Mouse (Mus musculus): ENCODE data around the gene Cd207. TPM values are rescaled to one million over a fixed set of nuclear protein-coding genes. Genes with fewer than 3 reads are reported as not detected.
A peak's percentile ranks its signal among the peaks of the same experiment; 100 is the strongest.

The Cd207 gene
- polyA plus RNA-seq, 1 experiment: not detected

DNA sequence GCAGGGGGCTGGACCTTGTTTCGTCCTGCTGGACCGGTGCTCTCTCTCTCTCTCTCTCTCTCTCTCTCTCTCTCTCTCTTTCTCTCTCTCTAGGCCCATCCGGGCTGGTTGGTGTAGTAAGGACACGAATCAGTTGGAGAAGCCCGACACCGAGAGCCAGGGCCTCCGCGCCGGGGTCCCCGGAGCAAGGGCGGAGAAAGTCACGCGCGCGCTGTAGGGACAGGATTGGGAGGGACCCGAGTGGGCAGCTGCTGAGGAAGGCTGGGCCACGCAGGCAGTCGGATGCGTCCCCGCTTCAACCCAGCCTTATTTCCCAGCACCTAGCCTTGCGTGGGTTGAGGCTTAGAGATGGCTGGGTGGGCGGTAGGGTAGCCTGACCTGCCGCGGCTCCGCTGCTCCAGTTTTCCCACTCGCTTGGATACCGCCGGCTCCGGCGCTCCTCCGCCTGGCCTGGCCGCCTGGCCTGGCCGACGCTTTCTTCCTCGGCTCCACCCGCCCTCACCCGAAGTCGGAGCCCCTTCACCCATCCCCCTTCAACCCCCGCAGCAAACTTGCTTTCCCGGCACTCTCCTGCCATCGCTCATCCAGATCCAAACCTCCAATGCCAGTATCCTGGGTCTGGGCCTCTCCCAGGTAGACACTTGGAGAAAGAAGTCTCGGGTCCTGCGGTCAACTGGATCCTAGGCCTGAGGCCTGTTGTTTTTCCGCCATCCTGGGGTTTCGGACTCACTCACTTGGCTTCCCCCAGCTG lies 34.2 kb upstream of the Cd207 start:
- DNase-seq: peak in 1 of 2 experiments; percentile 20
- no peaks in the 10 kb centered on the region for H3K4me1 ChIP-seq (ENCODE audit: control insufficient read depth, insufficient read depth, low read length)
- 3% methylated on average over 45 of the region's 45 CpGs for WGBS
- no peak overlapping the region for H3K4me3 ChIP-seq (replicated peaks; ENCODE audit: insufficient read depth, low read depth, low read length)
- no peak overlapping the region for H3K27ac ChIP-seq (ENCODE audit: insufficient read depth, low read length)
- TF ChIP-seq CTCF (IDR thresholded peaks at IDR 0.05; ENCODE audit: borderline replicate concordance, insufficient read depth, low read depth, low read length) (no peak), POLR2A (IDR thresholded peaks at IDR 0.05; ENCODE audit: borderline replicate concordance, insufficient read depth, low read length) (no peak)
- H3K27me3 ChIP-seq (ENCODE audit: control insufficient read depth, insufficient read depth, low read length): peaks cover 27% of the 10 kb centered on the region; the same call in 1 of the 2 replicates

DNA sequence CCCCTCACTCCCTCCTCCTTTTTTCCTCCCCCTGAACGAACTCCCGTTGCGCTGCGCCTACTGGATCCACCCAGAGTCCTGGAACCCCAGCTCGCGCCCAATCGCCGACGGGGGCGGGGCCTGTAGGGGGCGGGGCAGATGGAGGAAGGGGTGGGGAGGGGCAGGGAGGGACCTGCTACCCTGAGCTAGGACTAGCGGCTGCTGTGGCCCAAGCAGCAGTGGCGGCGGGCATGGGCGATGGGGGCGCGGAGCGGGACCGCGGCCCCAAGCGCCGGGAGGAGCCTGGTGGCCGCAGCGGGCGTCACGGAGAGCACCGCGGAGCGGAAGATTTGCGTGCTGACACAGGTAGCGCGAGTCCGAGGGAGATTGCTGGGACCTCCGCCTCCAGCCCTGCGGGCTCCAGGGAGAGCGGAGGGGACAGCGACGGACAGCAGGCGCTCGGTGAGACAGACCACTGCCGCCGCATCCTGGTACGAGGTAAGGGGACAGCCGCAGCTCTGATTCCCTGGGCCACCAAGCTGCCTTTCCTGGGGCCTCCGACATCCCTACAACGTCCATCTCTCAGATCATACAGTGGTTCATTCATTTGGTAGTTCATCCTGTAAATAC lies 33.5 kb upstream of the Cd207 start, which contains the start of gene Vax2:
TSS of gene Vax2 (plus strand) at position 198 of the 609 bp plus-strand sequence.
- peaks cover 25% of the 10 kb centered on the region; the same call in 1 of the 2 replicates for H3K27me3 ChIP-seq (ENCODE audit: control insufficient read depth, insufficient read depth, low read length)
- H3K27ac ChIP-seq (ENCODE audit: insufficient read depth, low read length): no peak within 1 kb of the TSS
- under 1% methylated on average over 44 of the region's 46 CpGs for WGBS
- DNase-seq: peak in 1 of 2 experiments; percentile 27
- TF ChIP-seq POLR2A (IDR thresholded peaks at IDR 0.05; ENCODE audit: borderline replicate concordance, insufficient read depth, low read length) (no peak), CTCF (IDR thresholded peaks at IDR 0.05; ENCODE audit: borderline replicate concordance, insufficient read depth, low read depth, low read length) (no peak)
- no peaks in the 10 kb centered on the region for H3K4me1 ChIP-seq (ENCODE audit: control insufficient read depth, insufficient read depth, low read length)
- no peak within 1 kb of the TSS for H3K4me3 ChIP-seq (replicated peaks; ENCODE audit: insufficient read depth, low read depth, low read length)

DNA sequence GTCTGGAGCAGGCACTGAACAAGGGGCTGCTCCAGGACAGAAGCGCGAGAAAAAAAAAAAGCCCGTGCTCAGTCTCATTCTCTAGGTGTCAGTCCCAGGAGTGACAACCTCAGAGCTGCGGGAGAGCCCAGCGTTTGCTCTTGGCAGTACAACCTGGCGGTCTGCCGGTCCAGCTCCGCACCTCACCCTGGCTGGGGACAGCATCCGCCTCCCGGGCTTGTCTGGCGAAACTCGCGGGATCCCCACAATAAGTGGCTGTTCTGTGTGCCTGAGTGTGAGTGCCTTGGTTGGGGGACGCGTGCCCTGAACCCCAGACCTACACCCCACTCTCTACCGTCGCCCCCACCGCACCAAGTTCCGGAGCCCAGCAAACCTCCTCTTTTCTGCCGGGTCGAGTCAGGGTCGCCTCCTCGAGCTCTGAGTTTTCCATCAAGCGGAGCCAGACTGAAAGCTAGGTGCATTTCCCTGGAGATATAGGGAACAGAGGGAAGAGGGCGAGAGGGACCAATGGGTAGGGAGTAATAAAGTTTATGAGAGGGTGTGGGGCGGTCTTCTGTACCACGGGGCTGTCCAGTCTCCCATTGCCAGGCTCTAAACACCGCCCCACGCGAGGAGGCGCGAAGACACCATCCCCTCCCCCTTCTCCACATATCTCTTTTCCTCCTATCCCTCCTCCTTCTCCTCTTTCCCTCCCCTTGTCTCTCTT lies 32.9 kb upstream of the Cd207 start:
- TF ChIP-seq CTCF (IDR thresholded peaks at IDR 0.05; ENCODE audit: borderline replicate concordance, insufficient read depth, low read depth, low read length) (no peak), POLR2A (IDR thresholded peaks at IDR 0.05; ENCODE audit: borderline replicate concordance, insufficient read depth, low read length) (no peak)
- no peak for DNase-seq
- Histone ChIP-seq H3K27me3 (ENCODE audit: control insufficient read depth, insufficient read depth, low read length) (peaks cover 25% of the 10 kb centered on the region; the same call in 1 of the 2 replicates), H3K4me3 (replicated peaks; ENCODE audit: insufficient read depth, low read depth, low read length) (no peak overlapping the region), H3K27ac (ENCODE audit: insufficient read depth, low read length) (no peak overlapping the region), H3K4me1 (ENCODE audit: control insufficient read depth, insufficient read depth, low read length) (no peaks in the 10 kb centered on the region)
- under 1% methylated on average over 32 of the region's 32 CpGs for WGBS

DNA sequence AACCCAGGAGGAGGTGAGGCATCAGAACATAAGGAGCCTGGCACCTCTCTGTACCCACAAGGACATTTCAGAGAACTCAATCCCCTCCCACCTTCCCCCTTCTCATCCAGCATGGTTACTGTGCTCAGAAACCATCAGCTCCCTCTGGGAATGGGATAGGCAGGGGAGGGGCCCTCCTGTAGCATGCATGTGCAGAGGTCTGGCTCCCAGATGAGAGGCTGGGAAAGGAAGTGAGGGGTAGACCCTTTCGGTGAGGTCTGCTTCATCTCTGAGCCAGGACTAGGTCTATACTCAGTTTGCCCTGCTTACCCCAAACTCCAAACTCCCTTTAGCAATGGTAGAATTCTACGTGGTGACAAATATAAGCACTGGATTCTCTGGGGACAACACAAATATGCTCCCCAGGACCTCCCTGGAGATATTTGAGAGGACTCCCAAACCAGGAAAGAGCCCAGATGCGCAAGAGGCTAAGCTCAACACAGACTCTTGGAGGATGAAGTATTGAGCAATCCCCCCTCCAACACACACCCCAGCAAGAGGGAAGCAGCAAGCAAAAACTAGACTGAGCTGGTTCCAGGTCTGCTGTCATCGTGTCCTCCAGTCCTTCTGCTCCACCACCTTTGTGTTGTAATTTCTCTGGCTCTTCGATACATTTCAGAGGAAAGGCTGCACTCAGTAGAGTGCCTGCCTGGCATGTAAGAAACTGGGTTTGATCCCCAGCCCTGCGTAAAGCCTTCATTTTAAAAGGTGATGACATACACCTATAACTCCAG lies 30.3 kb upstream of the Cd207 start:
- WGBS: 4% methylated on average over 6 of the region's 6 CpGs
- no peak for DNase-seq
- H3K4me3 ChIP-seq (replicated peaks; ENCODE audit: insufficient read depth, low read depth, low read length): no peak overlapping the region
- peaks cover 23% of the 10 kb centered on the region; the same call in 1 of the 2 replicates for H3K27me3 ChIP-seq (ENCODE audit: control insufficient read depth, insufficient read depth, low read length)
- no peak overlapping the region for H3K27ac ChIP-seq (ENCODE audit: insufficient read depth, low read length)
- TF ChIP-seq CTCF (IDR thresholded peaks at IDR 0.05; ENCODE audit: borderline replicate concordance, insufficient read depth, low read depth, low read length) (no peak), POLR2A (IDR thresholded peaks at IDR 0.05; ENCODE audit: borderline replicate concordance, insufficient read depth, low read length) (no peak)
- H3K4me1 ChIP-seq (ENCODE audit: control insufficient read depth, insufficient read depth, low read length): no peaks in the 10 kb centered on the region

DNA sequence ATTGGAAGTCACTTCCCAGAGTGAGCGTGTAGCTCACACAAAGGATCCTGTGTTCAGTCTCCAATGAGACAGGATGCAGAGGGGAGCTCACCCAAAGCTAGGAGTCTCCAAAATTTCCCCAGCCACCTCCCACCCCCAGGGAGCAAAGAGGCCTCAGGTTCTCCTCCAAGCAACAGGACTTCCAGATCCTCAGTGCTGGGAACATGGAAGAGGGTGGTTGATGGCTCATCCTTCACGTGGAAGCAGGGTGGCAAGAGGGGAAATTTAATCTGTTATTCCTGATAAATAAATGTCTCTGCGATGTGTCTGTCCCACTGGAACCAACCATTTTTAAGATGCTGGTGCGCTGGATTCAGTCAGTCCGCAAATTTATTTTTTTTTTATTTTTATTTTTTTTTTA lies 27.0 kb upstream of the Cd207 start:
- 23% methylated on average over 5 of the region's 5 CpGs for WGBS
- Histone ChIP-seq H3K27ac (ENCODE audit: insufficient read depth, low read length) (no peak overlapping the region), H3K4me1 (ENCODE audit: control insufficient read depth, insufficient read depth, low read length) (no peaks in the 10 kb centered on the region), H3K4me3 (replicated peaks; ENCODE audit: insufficient read depth, low read depth, low read length) (no peak overlapping the region), H3K27me3 (ENCODE audit: control insufficient read depth, insufficient read depth, low read length) (peaks cover 19% of the 10 kb centered on the region; the same call in 1 of the 2 replicates)
- no peak for DNase-seq
- TF ChIP-seq POLR2A (IDR thresholded peaks at IDR 0.05; ENCODE audit: borderline replicate concordance, insufficient read depth, low read length) (no peak), CTCF (IDR thresholded peaks at IDR 0.05; ENCODE audit: borderline replicate concordance, insufficient read depth, low read depth, low read length) (no peak)

DNA sequence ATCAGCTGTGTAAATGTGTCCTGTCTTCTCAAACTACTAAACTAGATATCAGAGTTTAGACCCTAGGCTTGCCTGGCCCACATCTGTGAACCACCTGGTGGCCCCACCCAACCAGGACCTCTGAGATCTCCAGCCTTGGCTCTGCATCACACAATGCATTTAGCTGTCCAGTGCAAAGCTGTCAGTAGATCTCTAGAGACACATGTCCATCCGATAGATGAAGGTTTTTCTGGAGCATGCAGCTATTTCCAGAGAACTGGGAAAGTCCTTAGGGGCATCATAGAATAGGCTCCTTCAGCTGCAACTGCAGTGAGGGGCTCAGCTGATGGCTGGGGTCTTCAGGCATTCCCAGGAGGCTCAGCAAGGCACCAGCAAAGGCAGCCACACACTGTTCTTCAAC lies 26.6 kb upstream of the Cd207 start:
- Histone ChIP-seq H3K27me3 (ENCODE audit: control insufficient read depth, insufficient read depth, low read length) (peaks cover 18% of the 10 kb centered on the region; the same call in 1 of the 2 replicates), H3K4me3 (replicated peaks; ENCODE audit: insufficient read depth, low read depth, low read length) (no peak overlapping the region), H3K4me1 (ENCODE audit: control insufficient read depth, insufficient read depth, low read length) (no peaks in the 10 kb centered on the region), H3K27ac (ENCODE audit: insufficient read depth, low read length) (no peak overlapping the region)
- TF ChIP-seq CTCF (IDR thresholded peaks at IDR 0.05; ENCODE audit: borderline replicate concordance, insufficient read depth, low read depth, low read length) (no peak), POLR2A (IDR thresholded peaks at IDR 0.05; ENCODE audit: borderline replicate concordance, insufficient read depth, low read length) (no peak)
- no peak for DNase-seq
- WGBS: 17% methylated on average over 1 of the region's 1 CpGs

DNA sequence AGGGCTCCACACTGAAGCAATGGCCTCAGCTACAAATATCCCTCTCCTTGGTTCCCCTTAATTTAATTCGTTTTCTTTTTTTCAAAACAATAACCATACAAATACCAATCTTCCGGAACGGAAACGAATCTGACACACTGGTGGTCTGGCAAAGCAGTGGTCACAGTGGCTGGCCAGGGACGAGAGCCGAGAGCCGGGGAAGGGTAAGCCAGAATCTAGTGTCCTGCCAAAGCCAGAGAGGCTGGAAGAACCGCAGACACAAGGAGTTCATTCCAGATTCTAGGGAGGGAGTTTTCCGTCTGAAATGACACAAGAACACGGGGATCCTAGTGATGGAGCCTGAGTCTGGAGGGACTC lies 26.0 kb upstream of the Cd207 start:
- Histone ChIP-seq H3K4me1 (ENCODE audit: control insufficient read depth, insufficient read depth, low read length) (no peaks in the 10 kb centered on the region), H3K27ac (ENCODE audit: insufficient read depth, low read length) (no peak overlapping the region), H3K4me3 (replicated peaks; ENCODE audit: insufficient read depth, low read depth, low read length) (no peak overlapping the region), H3K27me3 (ENCODE audit: control insufficient read depth, insufficient read depth, low read length) (peaks cover 18% of the 10 kb centered on the region; the same call in 1 of the 2 replicates)
- WGBS: 2% methylated on average over 10 of the region's 10 CpGs
- DNase-seq: no peak
- TF ChIP-seq CTCF (IDR thresholded peaks at IDR 0.05; ENCODE audit: borderline replicate concordance, insufficient read depth, low read depth, low read length) (no peak), POLR2A (IDR thresholded peaks at IDR 0.05; ENCODE audit: borderline replicate concordance, insufficient read depth, low read length) (no peak)
